Mouse (Mus musculus): ENCODE measurements around the gene Nfkbiz.

Nfkbiz gene

GRCm38 (mm10) chr16:55807505-55807932, 31.2 kb downstream of the Nfkbiz start:
- DNase-seq (ENCODE audit: low read depth, low spot score), result no peak

GRCm38 (mm10) chr16:55804799-55805198, 33.9 kb downstream of the Nfkbiz start:
- no peak for DNase-seq (ENCODE audit: low read depth, low spot score)

- no peak for DNase-seq (ENCODE audit: low read depth, low spot score)
These were observed 37.1 kb downstream of the Nfkbiz start for GRCm38 (mm10) chr16:55801629-55802028.

- DNase-seq (ENCODE audit: low read depth, low spot score), result no peak
These were observed 39.9 kb downstream of the Nfkbiz start for GRCm38 (mm10) chr16:55798845-55799244.

- DNase-seq (ENCODE audit: low read depth, low spot score), result no peak
These were observed 48.4 kb downstream of the Nfkbiz start for GRCm38 (mm10) chr16:55790326-55790725.

GRCm38 (mm10) chr16:55789291-55789690, 49.4 kb downstream of the Nfkbiz start:
- no peak for DNase-seq (ENCODE audit: low read depth, low spot score)

- no peak for DNase-seq (ENCODE audit: low read depth, low spot score)
These were observed 50.0 kb downstream of the Nfkbiz start for GRCm38 (mm10) chr16:55788671-55789070.

- peak; percentile 46 for DNase-seq (ENCODE audit: low read depth, low spot score)
These were observed 51.2 kb downstream of the Nfkbiz start for GRCm38 (mm10) chr16:55787385-55788072.

- DNase-seq (ENCODE audit: low read depth, low spot score), result no peak
These were observed 54.3 kb downstream of the Nfkbiz start for GRCm38 (mm10) chr16:55784379-55784778.

GRCm38 (mm10) chr16:55783923-55784322, 54.8 kb downstream of the Nfkbiz start:
- DNase-seq (ENCODE audit: low read depth, low spot score), result no peak

GRCm38 (mm10) chr16:55782911-55783310, 55.8 kb downstream of the Nfkbiz start:
- no peak for DNase-seq (ENCODE audit: low read depth, low spot score)

- DNase-seq (ENCODE audit: low read depth, low spot score), result no peak
These were observed 56.9 kb downstream of the Nfkbiz start for GRCm38 (mm10) chr16:55781809-55782208.

GRCm38 (mm10) chr16:55780958-55781558, 57.6 kb downstream of the Nfkbiz start:
- no peak for DNase-seq (ENCODE audit: low read depth, low spot score)

GRCm38 (mm10) chr16:55776329-55776728, 62.4 kb downstream of the Nfkbiz start:
- DNase-seq (ENCODE audit: low read depth, low spot score), result no peak

GRCm38 (mm10) chr16:55770247-55770646, 68.5 kb downstream of the Nfkbiz start:
- peak; percentile 43 for DNase-seq (ENCODE audit: low read depth, low spot score)
